In genomic region chr3:152166699-152167451, GRCm38 (mm10) we compare ENCODE assay signal across 8 mouse cellular contexts. TPM values are rescaled to one million over a fixed set of nuclear protein-coding genes. Genes with fewer than 3 reads are reported as not detected.
A peak's percentile ranks its signal among the peaks of the same experiment; 100 is the strongest.
DNase-seq lines count a peak whose midpoint lies in the region; ATAC-seq lines count a peak whose summit lies in the region.

No protein-coding gene starts in this region.

- peak overlapping the region; percentile 96 for H3K4me2 ChIP-seq in forebrain, embryonic 16.5 days (ENCODE audit: low read length)

- peak; percentile 34 for ATAC-seq in forebrain, embryonic 16.5 days

- H3K9me3 ChIP-seq in forebrain, embryonic 16.5 days (ENCODE audit: control insufficient read depth, low read length): no peaks in the 10 kb centered on the region

- 10% methylated on average over 29 of the region's 29 CpGs for WGBS in forebrain, embryonic 16.5 days

- peak overlapping the region; percentile 30; the same call in 1 of the 2 replicates for H3K9ac ChIP-seq in forebrain, embryonic 16.5 days (replicated peaks; ENCODE audit: low read depth, low read length)

- peak; percentile 19 to 26 for DNase-seq in cerebellum, adult 18-20 months
- no peak for DNase-seq in cerebellum, adult 11 months
- DNase-seq in ZHBTc4 (ENCODE audit: low read depth, low spot score): peak; percentile 43
- peak; percentile 28 for DNase-seq in mesoderm, embryonic 11.5 days (ENCODE audit: low read depth, low spot score)
- no peak for DNase-seq in left cerebral cortex, adult 18-20 months (ENCODE audit: low spot score in 2 of 2)
- no peak for DNase-seq in spleen, postnatal 10 days (ENCODE audit: low spot score in 2 of 2)
- DNase-seq in spleen, postnatal 14 days (ENCODE audit: low spot score in 2 of 2): no peak

- no peaks in the 10 kb centered on the region for H3K36me3 ChIP-seq in forebrain, embryonic 16.5 days (ENCODE audit: control insufficient read depth, insufficient read depth)

- H3K4me1 ChIP-seq in forebrain, embryonic 16.5 days (replicated peaks; ENCODE audit: control insufficient read depth, insufficient read depth, low read length): peaks cover 23% of the 10 kb centered on the region

- 0 out of 2 replicates have a peak overlapping the region, but pooled peaks have one; percentile 2 for H3K27ac ChIP-seq in forebrain, embryonic 16.5 days (ENCODE audit: low read length)

- peak overlapping the region; percentile 59 for H3K4me3 ChIP-seq in forebrain, embryonic 16.5 days (replicated peaks; ENCODE audit: low read length)

- peaks cover 4% of the 10 kb centered on the region; the same call in 1 of the 2 replicates for H3K27me3 ChIP-seq in forebrain, embryonic 16.5 days (replicated peaks; ENCODE audit: control insufficient read depth, insufficient read depth, low read length)

RNA-seq across cellular contexts. Expression of gene Gipc2, which starts 0.8 kb away (rescaled TPM):
- 4.0 and 4.1 TPM in 2 replicates for polyA plus RNA-seq in forebrain, embryonic 16.5 days (2015; fragmentation: Nextera tagmentation; extraction: Ambion mirVana)
- total RNA-seq in left cerebral cortex, adult 18-20 months (2021): 1 to 10 TPM; 3.2 to 3.5 TPM

RNA-seq across cellular contexts. Expression of gene Dnajb4, which starts 43.2 kb away (rescaled TPM):
- polyA plus RNA-seq in forebrain, embryonic 16.5 days (2015; fragmentation: Nextera tagmentation; extraction: Ambion mirVana): 36.3 and 39.8 TPM in 2 replicates
- total RNA-seq in left cerebral cortex, adult 18-20 months (2021): 10 to 100 TPM; 74.9 to 82.4 TPM

RNA-seq across cellular contexts. Expression of gene Fubp1, which starts 43.3 kb away (rescaled TPM):
- polyA plus RNA-seq in forebrain, embryonic 16.5 days (2015; fragmentation: Nextera tagmentation; extraction: Ambion mirVana): 297 and 302 TPM in 2 replicates
- total RNA-seq in left cerebral cortex, adult 18-20 months (2021): 100 to 1,000 TPM; 116 to 121 TPM

Comparison
In these comparisons a context has a peak if more than half of its experiments do, and no peak if none do; other contexts are left out.
1. DNase-seq: peak in cerebellum, adult 18-20 months (2 of 2), ZHBTc4 (single experiment) and mesoderm, embryonic 11.5 days (single experiment); none in cerebellum, adult 11 months (single experiment), left cerebral cortex, adult 18-20 months (0 of 2), spleen, postnatal 10 days (0 of 2) and spleen, postnatal 14 days (0 of 2).